ENCODE assay signal across 8 mouse cellular contexts in genomic region chr7:114118180-114118579, GRCm38 (mm10). TPM values are rescaled to one million over a fixed set of nuclear protein-coding genes. Genes with fewer than 3 reads are reported as not detected.
DNase-seq lines count a peak whose midpoint lies in the region; ATAC-seq lines count a peak whose summit lies in the region.

No protein-coding gene starts in this region.

- H3K4me1 ChIP-seq in heart, embryonic 12.5 days (replicated peaks): peaks cover 25% of the 10 kb centered on the region
- H3K4me1 ChIP-seq in embryonic facial prominence, embryonic 14.5 days (ENCODE audit: control insufficient read depth, insufficient read depth, low read length): peaks cover 8% of the 10 kb centered on the region
- peaks cover 7% of the 10 kb centered on the region for H3K4me1 ChIP-seq in midbrain, embryonic 11.5 days (ENCODE audit: control insufficient read depth, insufficient read depth, low read length)

- DNase-seq in heart, postnatal 14 days: no peak
- DNase-seq in embryonic facial prominence, embryonic 14.5 days (ENCODE audit: low spot score): no peak
- peak; percentile 39 to 51 for DNase-seq in kidney, adult 8-10 months
- no peak for DNase-seq in midbrain, embryonic 11.5 days (ENCODE audit: low spot score, missing footprints)
- no peak for DNase-seq in left cerebral cortex, adult 9 months (ENCODE audit: low spot score in 2 of 2)
- no peak for DNase-seq in cerebellum, adult 9-10 months
- no peak for DNase-seq in thymus, postnatal 25 days

- no peak overlapping the region for H3K9ac ChIP-seq in heart, embryonic 12.5 days
- 0 out of 2 replicates have a peak overlapping the region, but pooled peaks have one; percentile 79 for H3K9ac ChIP-seq in embryonic facial prominence, embryonic 14.5 days (ENCODE audit: low read depth, low read length)
- H3K9ac ChIP-seq in midbrain, embryonic 11.5 days (ENCODE audit: low read length): no peak overlapping the region

- H3K4me2 ChIP-seq in heart, embryonic 12.5 days: peak overlapping the region; percentile 84
- H3K4me2 ChIP-seq in embryonic facial prominence, embryonic 14.5 days (ENCODE audit: low read depth, low read length): peak overlapping the region; percentile 85
- H3K4me2 ChIP-seq in midbrain, embryonic 11.5 days: peak overlapping the region; percentile 79

- no peak overlapping the region for H3K27ac ChIP-seq in heart, embryonic 12.5 days (ENCODE audit: poor library complexity, severe bottlenecking)
- H3K27ac ChIP-seq in embryonic facial prominence, embryonic 14.5 days (replicated peaks; ENCODE audit: low read depth, low read length): no peak overlapping the region
- H3K27ac ChIP-seq in midbrain, embryonic 11.5 days (ENCODE audit: low read depth, low read length): no peak overlapping the region

- no peak for ATAC-seq in heart, embryonic 12.5 days (ENCODE audit: insufficient number of reproducible peaks, low FRiP score)
- no peak for ATAC-seq in embryonic facial prominence, embryonic 14.5 days (ENCODE audit: low read depth)
- ATAC-seq in midbrain, embryonic 11.5 days (ENCODE audit: low FRiP score): no peak; the same call in 1 of the 2 replicates

- no peaks in the 10 kb centered on the region for H3K27me3 ChIP-seq in heart, embryonic 12.5 days (replicated peaks)
- no peaks in the 10 kb centered on the region for H3K27me3 ChIP-seq in embryonic facial prominence, embryonic 14.5 days (replicated peaks; ENCODE audit: control insufficient read depth, insufficient read depth, low read length)
- H3K27me3 ChIP-seq in midbrain, embryonic 11.5 days (ENCODE audit: control insufficient read depth, insufficient read depth, low read length): peaks cover 2% of the 10 kb centered on the region; the same call in 1 of the 2 replicates

- H3K9me3 ChIP-seq in heart, embryonic 12.5 days (replicated peaks): no peaks in the 10 kb centered on the region
- H3K9me3 ChIP-seq in embryonic facial prominence, embryonic 14.5 days (ENCODE audit: control insufficient read depth, low read length): no peaks in the 10 kb centered on the region
- H3K9me3 ChIP-seq in midbrain, embryonic 11.5 days (ENCODE audit: control insufficient read depth, low read length): no peaks in the 10 kb centered on the region

- 41% methylated on average over 7 of the region's 7 CpGs for WGBS in heart, embryonic 12.5 days
- whole genome bisulfite sequencing in embryonic facial prominence, embryonic 14.5 days: 23% methylated on average over 7 of the region's 7 CpGs
- WGBS in midbrain, embryonic 11.5 days: 51% methylated on average over 7 of the region's 7 CpGs

- peak overlapping the region; percentile 93 for H3K4me3 ChIP-seq in heart, embryonic 12.5 days
- H3K4me3 ChIP-seq in embryonic facial prominence, embryonic 14.5 days (ENCODE audit: low read depth, low read length): no peak overlapping the region; the same call in 1 of the 2 replicates
- no peak overlapping the region for H3K4me3 ChIP-seq in midbrain, embryonic 11.5 days (ENCODE audit: low read depth, low read length)

- intact Hi-C loops in heart, postnatal 14 days (cut with DNase I): loop anchor here (5.0 kb wide), 1 partner anchor 46 kb away; no protein-coding TSS in a partner anchor

- no peaks in the 10 kb centered on the region for H3K36me3 ChIP-seq in heart, embryonic 12.5 days
- no peaks in the 10 kb centered on the region for H3K36me3 ChIP-seq in embryonic facial prominence, embryonic 14.5 days (ENCODE audit: control insufficient read depth, insufficient read depth, low read length)
- no peaks in the 10 kb centered on the region for H3K36me3 ChIP-seq in midbrain, embryonic 11.5 days (ENCODE audit: control insufficient read depth, insufficient read depth, low read length)

RNA-seq across cellular contexts. Expression of gene Rras2, which starts 0.6 kb away (rescaled TPM):
- polyA plus RNA-seq in heart, embryonic 12.5 days (2016; fragmentation: Nextera tagmentation; extraction: Ambion mirVana): 61.6 and 65.6 TPM in 2 replicates
- total RNA-seq in heart, postnatal 14 days (2021): 10 to 100 TPM; 43.8 to 44.2 TPM
- polyA plus RNA-seq in embryonic facial prominence, embryonic 14.5 days (2014; fragmentation: Nextera tagmentation; extraction: Ambion mirVana): 32.3 and 39.0 TPM in 2 replicates
- polyA plus RNA-seq in midbrain, embryonic 11.5 days (2014; fragmentation: Nextera tagmentation; extraction: Ambion mirVana): 26.7 and 30.7 TPM in 2 replicates

Comparison
In these comparisons a context has a peak if more than half of its experiments do, and no peak if none do; other contexts are left out.
1. DNase-seq: peak in kidney, adult 8-10 months (2 of 2); none in heart, postnatal 14 days (0 of 2), embryonic facial prominence, embryonic 14.5 days (single experiment), midbrain, embryonic 11.5 days (single experiment), left cerebral cortex, adult 9 months (0 of 2), cerebellum, adult 9-10 months (single experiment) and thymus, postnatal 25 days (single experiment).
2. Peak in every context shown above with its lines, with median percentiles within 50 percentile points of each other: H3K4me2 ChIP-seq.